Mouse (Mus musculus): ENCODE measurements around the gene Josd2.

DNA sequence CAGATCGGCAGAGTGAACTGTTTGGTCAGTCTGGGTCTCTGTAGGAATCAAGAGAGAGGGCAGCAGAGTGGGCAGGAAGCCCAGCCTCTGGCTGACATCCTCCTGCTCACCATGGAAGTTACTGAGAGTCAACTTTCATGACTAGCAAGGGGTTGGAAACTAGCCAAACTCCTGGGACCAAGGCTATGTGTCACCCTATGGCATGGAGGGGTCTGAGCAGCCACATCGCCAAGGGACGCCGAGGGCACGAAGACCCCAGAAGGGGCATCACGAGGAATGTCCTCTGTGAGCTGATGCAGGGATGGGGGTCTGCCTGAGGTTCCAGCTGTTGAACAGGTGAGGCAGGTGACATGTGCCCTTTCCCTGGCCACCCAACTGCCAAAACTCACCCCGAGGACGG is 20.8 kb downstream of the Josd2 start:
- TF ChIP-seq CTCF (IDR thresholded peaks at IDR 0.05; ENCODE audit: borderline replicate concordance, extremely low read depth, insufficient read depth, insufficient read length) = no peak
- no peak for TF ChIP-seq POLR2A (IDR thresholded peaks at IDR 0.05; ENCODE audit: borderline replicate concordance, extremely low read depth, insufficient read depth, insufficient read length, poor library complexity, severe bottlenecking)
